Mouse (Mus musculus) cortical plate, adult 2 months (tissue): ENCODE measurements around the gene Npr1. TPM values are rescaled to one million over a fixed set of nuclear protein-coding genes. Genes with fewer than 3 reads are reported as not detected.

Experiments
- H3K27ac ChIP-seq: fragments of 200-500 bp; 2 replicates; pipeline ENCODE4 v1.5.1; 2012; ENCODE audit warnings: low read length, control low read depth, inconsistent platforms; ENCODE audit not compliant: insufficient read depth
- H3K4me1 ChIP-seq: fragments of 200-500 bp; 2 replicates; pipeline ENCODE4 v1.6.1; 2011; ENCODE audit warnings: low read length; ENCODE audit not compliant: control insufficient read depth, insufficient read depth
- H3K4me3 ChIP-seq: fragments of 200-500 bp; 2 replicates; pipeline ENCODE4 v1.5.1; 2011; ENCODE audit warnings: mild to moderate bottlenecking, low read length, control low read depth; ENCODE audit not compliant: insufficient read depth
- CTCF ChIP-seq: fragments of 200-500 bp; IDR thresholded peaks from 2 replicates; pipeline ENCODE4 v1.5.1; 2011; ENCODE audit warnings: mild to moderate bottlenecking, control low read depth, low read length; ENCODE audit not compliant: insufficient read depth; ENCODE audit errors: extremely low read depth
- POLR2A ChIP-seq: fragments of 200-500 bp; IDR thresholded peaks from 2 replicates; pipeline ENCODE4 v1.6.1; 2011; ENCODE audit warnings: mild to moderate bottlenecking, low read length, control low read depth; ENCODE audit not compliant: insufficient read depth; ENCODE audit errors: extremely low read depth
- polyA plus RNA-seq: library from polyadenylated mRNA; depleted of rRNA; stranded (reverse); fragments of >200 nt; gene quantifications from 2 replicates; pipeline ENCODE4 v1.2.3, GENCODE M21; 2012

The Npr1 gene
- polyA plus RNA-seq, 1 experiment: 3.3 TPM

DNA sequence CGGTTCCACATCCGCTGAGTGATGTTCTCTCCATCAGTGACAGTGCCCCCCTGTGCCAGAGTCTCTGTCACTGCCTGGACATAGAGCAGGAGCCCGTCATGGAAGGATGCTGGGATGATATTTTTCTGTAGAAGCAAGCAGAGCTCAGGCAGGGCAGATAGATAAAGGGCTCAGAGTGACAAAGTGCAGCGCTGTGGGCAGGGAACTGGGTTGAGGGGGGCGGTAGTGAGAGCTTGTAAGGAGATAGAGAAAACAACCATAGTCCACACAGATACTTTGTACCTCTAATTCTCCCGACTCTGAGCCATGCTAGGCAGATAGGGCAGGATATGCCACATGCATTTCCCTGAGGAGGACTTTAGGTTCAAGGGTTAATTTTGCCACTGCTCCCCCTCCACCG is 3.1 kb downstream of the Npr1 start:
- Histone ChIP-seq H3K4me1 (no peaks in the 10 kb centered on the region), H3K4me3 (no peak overlapping the region), H3K27ac (no peak overlapping the region)
- no peak for TF ChIP-seq POLR2A
- TF ChIP-seq CTCF: no peak

DNA sequence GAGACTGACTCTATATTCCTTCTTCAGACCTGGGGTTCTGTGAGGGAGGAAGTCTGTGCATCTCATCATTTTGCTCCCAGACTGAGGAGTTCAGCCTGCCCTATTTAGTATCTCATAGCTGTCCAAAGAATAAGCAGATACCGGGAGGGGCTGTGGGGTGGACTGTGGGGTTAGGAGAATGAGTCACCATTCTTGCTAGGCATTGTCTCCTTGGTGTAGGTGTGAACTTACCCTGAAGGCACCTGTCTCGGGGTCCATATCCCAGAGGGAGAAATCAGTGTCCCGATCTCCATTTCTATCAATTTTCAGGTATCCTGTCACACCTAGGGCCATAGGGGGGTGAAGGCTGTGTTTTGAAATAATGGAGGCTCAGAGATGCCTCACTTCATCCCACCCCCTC is 3.7 kb downstream of the Npr1 start:
- TF ChIP-seq CTCF (no peak), POLR2A (no peak)
- Histone ChIP-seq H3K27ac (no peak overlapping the region), H3K4me1 (no peaks in the 10 kb centered on the region), H3K4me3 (no peak overlapping the region)

DNA sequence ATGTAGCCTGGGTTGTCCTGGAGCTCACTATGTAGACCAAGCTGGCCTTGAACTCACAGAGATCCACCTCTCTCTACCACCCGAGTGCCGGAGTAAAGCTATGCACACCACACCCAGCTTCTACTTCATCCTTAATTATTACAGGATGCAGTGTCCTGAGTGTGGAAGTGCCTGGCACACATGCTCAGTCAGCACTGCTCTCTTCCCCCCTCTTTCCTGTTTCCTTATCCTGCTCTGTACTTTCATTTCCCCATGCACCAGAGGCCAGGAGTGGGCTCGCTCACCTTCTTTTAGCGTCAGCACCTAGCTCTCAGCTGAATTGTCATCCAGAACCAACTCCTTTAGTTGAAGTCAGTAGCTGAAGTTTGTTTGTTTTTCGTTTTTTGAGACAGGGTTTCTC is 5.4 kb downstream of the Npr1 start:
- TF ChIP-seq POLR2A: no peak
- no peak for TF ChIP-seq CTCF
- H3K4me3 ChIP-seq: no peak overlapping the region
- no peak overlapping the region for H3K27ac ChIP-seq
- H3K4me1 ChIP-seq: no peaks in the 10 kb centered on the region

DNA sequence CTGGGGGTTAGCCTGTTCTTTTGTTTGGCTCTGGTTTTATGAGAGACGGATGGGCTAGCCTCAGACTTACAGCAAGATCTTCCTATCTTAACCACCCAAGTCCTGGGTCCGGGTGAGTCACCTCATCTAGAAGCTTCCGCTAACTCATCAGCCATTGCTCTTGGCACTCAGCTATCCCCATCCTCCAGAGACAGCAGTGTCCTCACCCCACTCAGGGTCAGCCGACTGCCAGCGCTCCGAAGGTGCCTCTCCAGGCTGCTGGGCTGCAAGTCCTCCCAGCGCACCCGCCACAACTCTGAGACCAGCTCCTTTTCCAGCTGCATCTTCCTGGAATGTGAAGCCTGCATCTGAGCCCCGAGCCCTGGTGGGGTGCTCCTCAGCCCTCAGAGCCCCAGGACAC is 5.9 kb downstream of the Npr1 start:
- Histone ChIP-seq H3K4me1 (no peaks in the 10 kb centered on the region), H3K4me3 (no peak overlapping the region)
- TF ChIP-seq CTCF: no peak
- TF ChIP-seq POLR2A: no peak

DNA sequence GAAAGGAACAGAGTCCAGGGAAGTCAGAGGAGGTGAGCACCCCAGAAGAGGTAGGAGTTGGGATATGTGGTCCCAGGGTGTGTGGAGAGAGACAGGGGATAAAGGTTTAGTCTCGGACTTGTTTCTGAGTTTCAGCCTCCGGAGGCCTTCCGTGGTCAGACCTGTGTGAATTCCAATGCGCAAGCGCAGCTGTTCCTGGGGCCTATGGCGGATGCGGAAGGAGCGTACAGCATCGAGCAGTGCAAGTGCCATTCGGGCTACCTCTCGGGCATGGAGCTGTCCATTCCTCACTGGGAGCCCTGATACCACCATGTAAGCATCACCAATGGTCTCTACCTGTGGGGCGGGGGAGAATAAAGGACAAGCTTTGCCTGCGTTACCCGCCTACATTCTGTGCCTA is 10.7 kb downstream of the Npr1 start:
- TF ChIP-seq POLR2A (no peak), CTCF (no peak)
- Histone ChIP-seq H3K4me3 (no peak overlapping the region), H3K27ac (no peak overlapping the region), H3K4me1 (peaks cover 2% of the 10 kb centered on the region; the same call in 1 of the 2 replicates)

More for the DNA sequence above, 5.9 kb downstream of the Npr1 start:
- H3K27ac ChIP-seq: no peak overlapping the region

DNA sequence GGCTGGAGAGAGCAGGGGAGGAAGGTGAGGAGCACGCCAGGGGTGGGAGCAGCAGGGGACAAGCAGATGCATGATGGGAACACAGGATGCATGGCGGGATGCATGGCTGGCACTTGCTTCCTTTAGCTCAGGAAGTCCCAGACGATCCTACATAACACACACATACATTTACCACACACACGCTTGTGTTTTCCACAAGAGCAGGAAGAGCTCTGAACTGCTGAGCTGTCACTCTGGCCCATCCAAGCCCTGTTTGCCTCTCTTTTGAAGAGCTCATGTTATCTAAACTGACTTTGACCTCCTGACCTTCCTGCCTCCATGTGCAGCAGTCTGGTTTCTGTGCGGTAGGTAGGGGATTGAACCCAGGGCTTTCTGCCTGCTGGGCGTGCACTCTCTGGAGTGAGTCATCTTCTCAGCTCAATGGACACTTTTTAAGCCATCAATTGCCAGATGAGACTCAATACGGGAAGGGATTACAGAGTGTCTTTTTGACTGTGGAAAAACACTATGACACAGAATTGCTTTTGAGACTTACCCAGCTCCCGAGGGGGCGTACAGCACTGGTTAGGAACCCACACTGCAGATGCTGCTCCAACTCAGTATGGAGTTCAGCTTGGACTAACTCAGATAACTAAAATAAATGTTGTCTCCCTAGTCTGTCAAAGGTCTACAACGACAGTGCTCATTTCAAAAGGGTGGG is 14.1 kb downstream of the Npr1 start:
- Histone ChIP-seq H3K4me1 (peaks cover 2% of the 10 kb centered on the region; the same call in 1 of the 2 replicates), H3K27ac (no peak overlapping the region)

DNA sequence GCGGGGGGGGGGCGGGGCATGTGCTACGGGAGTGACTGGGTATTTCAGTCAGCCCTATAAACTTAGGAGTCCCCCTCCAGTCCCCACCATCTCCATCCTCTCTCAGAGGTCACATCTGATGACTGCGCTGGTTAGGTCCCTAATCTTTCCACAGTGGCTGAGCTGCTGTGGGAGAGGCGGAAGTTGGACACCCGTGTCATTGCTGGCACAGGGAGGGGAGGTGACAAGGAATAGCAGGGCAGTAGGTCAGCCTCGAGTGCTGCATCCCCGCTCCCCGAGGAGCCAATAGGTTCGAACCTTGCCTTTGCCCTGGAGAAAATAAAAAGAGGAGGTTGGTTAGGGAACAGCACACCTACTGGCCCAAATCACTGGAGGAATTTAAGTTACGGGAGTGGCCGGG is 14.8 kb downstream of the Npr1 start:
- no peak overlapping the region for H3K4me3 ChIP-seq
- no peak overlapping the region for H3K27ac ChIP-seq
- TF ChIP-seq POLR2A: no peak
- TF ChIP-seq CTCF: no peak
- peaks cover 2% of the 10 kb centered on the region; the same call in 1 of the 2 replicates for H3K4me1 ChIP-seq

More for the DNA sequence above, 14.1 kb downstream of the Npr1 start:
- TF ChIP-seq POLR2A (no peak), CTCF (no peak)
- H3K4me3 ChIP-seq: no peak overlapping the region

DNA sequence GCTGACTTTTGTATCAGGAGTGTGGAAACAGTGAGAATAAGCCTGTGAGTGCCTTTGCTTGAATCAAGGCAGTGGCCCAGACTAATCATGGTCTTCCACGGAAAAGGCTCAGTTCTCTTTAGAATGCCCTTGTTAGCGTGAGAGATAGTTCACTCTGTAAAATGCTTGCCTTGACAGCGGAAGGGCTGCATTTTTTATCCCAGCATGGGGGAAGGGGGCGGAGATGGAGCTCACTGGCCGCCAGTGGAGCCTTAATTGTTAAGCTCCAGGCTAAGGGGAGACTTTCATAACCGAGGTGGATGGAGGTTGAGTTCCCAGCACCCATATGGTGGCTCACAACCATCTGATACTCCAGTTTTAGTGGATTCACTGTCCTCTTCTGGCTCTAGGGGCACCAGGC is 17.0 kb downstream of the Npr1 start:
- no peak overlapping the region for H3K4me3 ChIP-seq
- TF ChIP-seq POLR2A (no peak), CTCF (no peak)
- peaks cover 2% of the 10 kb centered on the region; the same call in 1 of the 2 replicates for H3K4me1 ChIP-seq
- no peak overlapping the region for H3K27ac ChIP-seq

DNA sequence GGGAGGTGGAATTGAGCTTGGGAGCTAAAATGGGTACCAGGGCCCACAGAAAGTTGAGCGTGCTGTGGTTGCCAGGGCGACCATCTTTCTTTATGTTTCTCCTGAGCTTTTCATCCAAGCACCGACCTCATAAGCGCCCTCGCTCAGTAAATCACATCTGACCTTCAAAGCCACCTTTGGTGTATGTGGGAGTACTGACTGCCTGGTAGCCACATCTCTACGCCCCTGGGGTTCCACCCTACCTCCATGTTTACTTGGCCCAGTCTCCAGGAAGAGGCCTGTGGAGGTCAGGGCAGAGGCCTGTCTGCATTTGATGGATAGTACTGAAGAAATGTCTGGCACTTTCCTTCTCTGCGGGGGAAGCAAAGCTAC is 18.6 kb downstream of the Npr1 start:
- Histone ChIP-seq H3K4me3 (no peak overlapping the region), H3K4me1 (peaks cover 2% of the 10 kb centered on the region; the same call in 1 of the 2 replicates), H3K27ac (0 out of 2 replicates have a peak overlapping the region, but pooled peaks have one; percentile 4)
- TF ChIP-seq POLR2A (no peak), CTCF (no peak)

DNA sequence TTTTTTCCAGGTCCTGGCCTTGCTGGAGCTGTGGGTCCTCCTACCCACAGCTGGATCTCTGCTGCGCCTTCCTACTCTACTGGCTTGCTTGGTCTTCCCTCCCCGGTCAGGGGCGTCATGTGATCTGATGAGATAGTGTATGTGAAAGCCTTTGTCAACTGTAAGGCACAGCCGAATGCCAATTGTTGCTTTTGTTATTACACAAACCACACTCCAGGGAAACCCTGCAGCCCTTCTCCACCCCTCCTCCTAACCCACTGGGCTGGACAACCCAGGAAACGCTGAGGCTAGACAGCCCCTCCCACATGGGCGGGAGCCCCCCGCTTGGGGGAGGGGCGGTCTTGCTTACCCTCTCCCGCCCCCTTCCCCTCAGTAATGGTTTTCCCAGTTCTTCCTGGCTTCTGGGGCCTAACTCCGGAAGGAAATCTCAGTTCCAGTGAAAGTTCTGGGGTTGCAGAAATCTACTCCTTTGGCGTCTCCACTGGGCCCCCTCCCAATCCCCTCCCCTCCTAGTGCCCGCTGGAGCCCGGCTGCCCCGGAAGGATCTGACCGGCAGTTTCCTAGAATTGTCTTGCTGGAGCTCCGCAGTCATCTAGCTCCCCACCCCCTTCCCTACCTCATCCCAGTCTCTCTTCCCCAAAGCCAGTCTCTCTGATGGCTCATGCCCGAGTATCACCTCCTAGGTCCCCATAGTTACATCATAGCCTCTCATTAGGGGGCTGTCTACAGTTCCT is 19.1 kb downstream of the Npr1 start:
- TF ChIP-seq CTCF (no peak), POLR2A (peak; percentile 58)
- Histone ChIP-seq H3K4me3 (peak overlapping the region; percentile 8; the same call in 1 of the 2 replicates), H3K4me1 (peaks cover 2% of the 10 kb centered on the region; the same call in 1 of the 2 replicates), H3K27ac (0 out of 2 replicates have a peak overlapping the region, but pooled peaks have one; percentile 42)
